Mouse (Mus musculus): ENCODE results near the gene Olfr917. TPM values are rescaled to one million over a fixed set of nuclear protein-coding genes. Genes with fewer than 3 reads are reported as not detected.

Gene Olfr917
- not detected in 2 replicates for polyA plus RNA-seq (2015; fragmentation: Nextera tagmentation; extraction: Ambion mirVana)

DNA sequence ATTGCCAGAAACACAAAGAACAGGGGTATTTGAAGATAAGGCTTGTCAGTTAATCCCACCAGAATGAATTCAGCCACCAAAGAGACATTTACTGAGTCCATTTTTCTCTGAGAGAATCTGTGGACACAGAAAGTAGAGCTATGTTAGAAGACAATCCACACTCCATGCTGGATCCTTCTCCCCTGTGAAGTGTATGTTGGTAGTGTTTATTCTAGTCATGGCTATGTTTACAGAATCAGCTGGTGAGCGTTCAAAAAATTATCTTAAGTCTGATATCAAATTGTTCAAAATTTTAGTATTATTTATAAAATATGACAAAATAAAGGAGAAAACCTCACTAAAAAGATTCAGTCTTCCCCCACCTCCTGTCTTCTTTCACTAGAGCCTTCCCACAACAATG is at the start of gene Olfr917:
Gene Olfr917 (minus strand): TSS at position 101 of the 400 bp plus-strand sequence.
- no peaks in the 10 kb centered on the region for H3K36me3 ChIP-seq (ENCODE audit: control insufficient read depth, insufficient read depth)
- no peak for ATAC-seq
- H3K27ac ChIP-seq (ENCODE audit: low read depth, low read length) = no peak within 1 kb of the TSS
- H3K4me3 ChIP-seq (ENCODE audit: low read depth, low read length) = no peak within 1 kb of the TSS
- H3K9me3 ChIP-seq (ENCODE audit: control insufficient read depth) = no peaks in the 10 kb centered on the region
- H3K4me2 ChIP-seq (replicated peaks; ENCODE audit: low read depth) = no peak within 1 kb of the TSS
- H3K9ac ChIP-seq (ENCODE audit: low read depth, low read length) = no peak within 1 kb of the TSS
- TF ChIP-seq CTCF (IDR thresholded peaks at IDR 0.05; ENCODE audit: low read depth) = no peak
- no peaks in the 10 kb centered on the region for H3K27me3 ChIP-seq (replicated peaks; ENCODE audit: control insufficient read depth, insufficient read depth, low read length)
- H3K4me1 ChIP-seq (replicated peaks; ENCODE audit: control insufficient read depth, insufficient read depth, low read length) = no peaks in the 10 kb centered on the region
- 52% methylated on average over 1 of the region's 1 CpGs for WGBS

DNA sequence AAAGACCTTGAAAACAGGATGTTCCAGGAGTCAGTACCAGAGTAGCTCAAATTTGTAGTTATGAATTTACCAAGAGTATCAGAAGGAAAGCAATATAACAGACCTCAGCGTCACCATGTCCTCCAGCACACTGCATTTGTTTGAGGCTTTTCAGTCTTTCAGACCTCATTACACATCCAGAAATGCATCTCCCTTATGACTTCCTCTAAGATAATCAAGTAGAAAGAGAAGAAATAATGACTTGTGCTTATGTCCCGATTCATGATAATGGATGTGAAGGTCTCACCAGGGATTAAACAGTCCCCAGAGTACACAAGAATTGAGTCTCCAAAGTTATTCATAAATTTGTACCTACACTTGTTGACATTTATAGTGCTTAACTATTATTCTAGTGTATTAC is 8.9 kb upstream of the Olfr917 start, which contains the start of gene Olfr918:
Gene Olfr918 (minus strand): TSS at position 101 of the 400 bp plus-strand sequence.
- H3K4me1 ChIP-seq (replicated peaks; ENCODE audit: control insufficient read depth, insufficient read depth, low read length) = no peaks in the 10 kb centered on the region
- no peak within 1 kb of the TSS for H3K4me3 ChIP-seq (ENCODE audit: low read depth, low read length)
- H3K4me2 ChIP-seq (replicated peaks; ENCODE audit: low read depth) = no peak within 1 kb of the TSS
- H3K27me3 ChIP-seq (replicated peaks; ENCODE audit: control insufficient read depth, insufficient read depth, low read length) = no peaks in the 10 kb centered on the region
- no peak within 1 kb of the TSS for H3K9ac ChIP-seq (ENCODE audit: low read depth, low read length)
- no peaks in the 10 kb centered on the region for H3K9me3 ChIP-seq (ENCODE audit: control insufficient read depth)
- no peaks in the 10 kb centered on the region for H3K36me3 ChIP-seq (ENCODE audit: control insufficient read depth, insufficient read depth)
- ATAC-seq = no peak
- no peak for TF ChIP-seq CTCF (IDR thresholded peaks at IDR 0.05; ENCODE audit: low read depth)
- no peak within 1 kb of the TSS for H3K27ac ChIP-seq (ENCODE audit: low read depth, low read length)
- WGBS = 84% methylated on average over 2 of the region's 2 CpGs

DNA sequence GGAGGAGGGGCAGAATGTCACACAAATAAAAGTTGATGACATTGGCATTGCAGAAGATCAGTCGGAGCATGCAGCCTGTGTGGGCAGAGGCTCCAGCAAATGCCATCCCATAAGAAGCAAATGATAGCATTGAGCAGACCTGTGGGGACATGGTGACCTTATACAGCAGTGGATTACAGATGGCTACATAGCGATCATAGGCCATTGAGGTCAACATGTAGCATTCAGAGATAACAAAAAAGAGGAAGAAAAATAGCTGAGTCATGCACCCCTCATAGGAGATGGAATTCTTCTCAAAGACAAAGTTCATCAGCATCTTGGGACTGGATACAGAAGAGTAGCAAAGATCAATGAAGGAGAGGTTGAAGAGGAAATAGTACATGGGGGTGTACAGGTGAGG is 7.2 kb upstream of the Olfr917 start:
- Histone ChIP-seq H3K36me3 (ENCODE audit: control insufficient read depth, insufficient read depth) (no peaks in the 10 kb centered on the region), H3K4me2 (replicated peaks; ENCODE audit: low read depth) (no peak overlapping the region), H3K27ac (ENCODE audit: low read depth, low read length) (no peak overlapping the region), H3K4me1 (replicated peaks; ENCODE audit: control insufficient read depth, insufficient read depth, low read length) (no peaks in the 10 kb centered on the region), H3K27me3 (replicated peaks; ENCODE audit: control insufficient read depth, insufficient read depth, low read length) (no peaks in the 10 kb centered on the region), H3K9ac (ENCODE audit: low read depth, low read length) (no peak overlapping the region), H3K9me3 (ENCODE audit: control insufficient read depth) (no peaks in the 10 kb centered on the region), H3K4me3 (ENCODE audit: low read depth, low read length) (no peak overlapping the region)
- WGBS = 73% methylated on average over 2 of the region's 2 CpGs
- no peak for TF ChIP-seq CTCF (IDR thresholded peaks at IDR 0.05; ENCODE audit: low read depth)
- ATAC-seq = no peak

DNA sequence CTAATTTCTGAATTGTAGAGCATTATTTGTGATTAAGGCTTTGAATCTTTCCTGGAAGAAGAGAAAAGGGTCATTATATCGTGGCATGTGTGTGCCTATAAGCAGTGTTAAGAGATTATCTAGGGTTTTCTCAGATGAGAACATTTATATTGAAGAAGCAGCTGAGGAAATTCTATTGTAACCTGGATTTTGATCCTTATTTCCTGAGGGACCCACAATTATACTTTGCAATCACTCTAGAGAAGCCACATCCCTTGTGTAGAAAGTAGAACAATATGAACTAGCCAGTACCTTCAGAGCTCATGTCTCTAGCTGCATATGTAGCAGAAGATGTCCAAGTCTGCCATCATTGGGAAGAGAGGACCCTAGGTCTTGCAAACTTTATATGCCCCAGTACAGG is 5.9 kb downstream of the Olfr917 start, which contains the start of gene Olfr916:
Gene Olfr916 (minus strand): TSS at position 101 of the 400 bp plus-strand sequence.
- 48% methylated on average over 1 of the region's 1 CpGs for WGBS
- no peak for ATAC-seq
- H3K9me3 ChIP-seq (ENCODE audit: control insufficient read depth) = no peaks in the 10 kb centered on the region
- H3K27ac ChIP-seq (ENCODE audit: low read depth, low read length) = no peak within 1 kb of the TSS
- no peak within 1 kb of the TSS for H3K4me3 ChIP-seq (ENCODE audit: low read depth, low read length)
- no peak for TF ChIP-seq CTCF (IDR thresholded peaks at IDR 0.05; ENCODE audit: low read depth)
- H3K9ac ChIP-seq (ENCODE audit: low read depth, low read length) = no peak within 1 kb of the TSS
- H3K27me3 ChIP-seq (replicated peaks; ENCODE audit: control insufficient read depth, insufficient read depth, low read length) = no peaks in the 10 kb centered on the region
- H3K36me3 ChIP-seq (ENCODE audit: control insufficient read depth, insufficient read depth) = no peaks in the 10 kb centered on the region
- no peak within 1 kb of the TSS for H3K4me2 ChIP-seq (replicated peaks; ENCODE audit: low read depth)
- H3K4me1 ChIP-seq (replicated peaks; ENCODE audit: control insufficient read depth, insufficient read depth, low read length) = no peaks in the 10 kb centered on the region

DNA sequence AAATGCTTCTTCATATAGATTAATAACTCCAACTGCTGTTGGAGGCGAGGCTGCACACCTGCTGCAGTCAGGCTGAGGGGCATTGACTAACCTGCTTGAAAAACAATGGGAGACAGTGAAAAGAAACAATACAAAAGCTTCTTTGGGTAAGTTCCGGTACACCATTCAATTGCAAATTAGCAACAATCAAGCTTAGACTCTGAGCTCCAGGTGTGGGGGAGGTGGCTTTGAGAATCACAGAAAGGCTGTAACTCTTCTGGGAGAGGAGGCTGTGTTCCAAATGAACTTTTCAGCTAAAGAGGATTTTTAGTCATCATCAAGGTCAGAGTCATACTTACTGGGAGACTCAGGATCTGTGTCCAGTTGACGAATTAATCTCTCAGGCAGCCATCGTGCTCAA is 33.2 kb downstream of the Olfr917 start:
- no peak overlapping the region for H3K9ac ChIP-seq (ENCODE audit: low read depth, low read length)
- WGBS = 79% methylated on average over 4 of the region's 4 CpGs
- no peak overlapping the region for H3K4me2 ChIP-seq (replicated peaks; ENCODE audit: low read depth)
- no peaks in the 10 kb centered on the region for H3K36me3 ChIP-seq (ENCODE audit: control insufficient read depth, insufficient read depth)
- no peak for TF ChIP-seq CTCF (IDR thresholded peaks at IDR 0.05; ENCODE audit: low read depth)
- no peaks in the 10 kb centered on the region for H3K9me3 ChIP-seq (ENCODE audit: control insufficient read depth)
- H3K27me3 ChIP-seq (replicated peaks; ENCODE audit: control insufficient read depth, insufficient read depth, low read length) = no peaks in the 10 kb centered on the region
- no peak overlapping the region for H3K27ac ChIP-seq (ENCODE audit: low read depth, low read length)
- H3K4me1 ChIP-seq (replicated peaks; ENCODE audit: control insufficient read depth, insufficient read depth, low read length) = no peaks in the 10 kb centered on the region
- H3K4me3 ChIP-seq (ENCODE audit: low read depth, low read length) = no peak overlapping the region
- ATAC-seq = no peak

Other genes with a start within 250 kb of the Olfr917 start
- gene Olfr901, start 236.4 kb downstream of the Olfr917 start, polyA plus RNA-seq (2015; fragmentation: Nextera tagmentation; extraction: Ambion mirVana) = not detected in 2 replicates
- gene Olfr902, start 218.2 kb downstream of the Olfr917 start, polyA plus RNA-seq (2015; fragmentation: Nextera tagmentation; extraction: Ambion mirVana) = not detected in 2 replicates
- gene Olfr904, start 202.7 kb downstream of the Olfr917 start, polyA plus RNA-seq (2015; fragmentation: Nextera tagmentation; extraction: Ambion mirVana) = not detected in 2 replicates
- gene Olfr905, start 194.7 kb downstream of the Olfr917 start, polyA plus RNA-seq (2015; fragmentation: Nextera tagmentation; extraction: Ambion mirVana) = not detected in 2 replicates
- not detected in 2 replicates for gene Olfr906, start 178.8 kb downstream of the Olfr917 start, polyA plus RNA-seq (2015; fragmentation: Nextera tagmentation; extraction: Ambion mirVana)
- not detected in 2 replicates for gene Olfr907, start 170.0 kb downstream of the Olfr917 start, polyA plus RNA-seq (2015; fragmentation: Nextera tagmentation; extraction: Ambion mirVana)
- not detected in 2 replicates for gene Olfr911-ps1, start 144.3 kb downstream of the Olfr917 start, polyA plus RNA-seq (2015; fragmentation: Nextera tagmentation; extraction: Ambion mirVana)
- not detected in 2 replicates for gene Olfr910, start 128.0 kb downstream of the Olfr917 start, polyA plus RNA-seq (2015; fragmentation: Nextera tagmentation; extraction: Ambion mirVana)
- not detected in 2 replicates for gene Olfr912, start 85.7 kb downstream of the Olfr917 start, polyA plus RNA-seq (2015; fragmentation: Nextera tagmentation; extraction: Ambion mirVana)
- not detected in 2 replicates for gene Olfr913, start 73.1 kb downstream of the Olfr917 start, polyA plus RNA-seq (2015; fragmentation: Nextera tagmentation; extraction: Ambion mirVana)
- not detected in 2 replicates for gene Olfr914, start 60.7 kb downstream of the Olfr917 start, polyA plus RNA-seq (2015; fragmentation: Nextera tagmentation; extraction: Ambion mirVana)
- gene Olfr916, start 6.0 kb downstream of the Olfr917 start, polyA plus RNA-seq (2015; fragmentation: Nextera tagmentation; extraction: Ambion mirVana) = not detected in 2 replicates
- gene Olfr918, start 8.8 kb upstream of the Olfr917 start, polyA plus RNA-seq (2015; fragmentation: Nextera tagmentation; extraction: Ambion mirVana) = not detected in 2 replicates
- not detected in 2 replicates for gene Olfr919, start 37.8 kb upstream of the Olfr917 start, polyA plus RNA-seq (2015; fragmentation: Nextera tagmentation; extraction: Ambion mirVana)
- gene Vwa5a, start 52.4 kb upstream of the Olfr917 start, polyA plus RNA-seq (2015; fragmentation: Nextera tagmentation; extraction: Ambion mirVana) = 13.7 and 14.0 TPM in 2 replicates
- gene Olfr920, start 86.5 kb upstream of the Olfr917 start, polyA plus RNA-seq (2015; fragmentation: Nextera tagmentation; extraction: Ambion mirVana) = 0.07 TPM in 2 replicates
- gene Olfr921, start 107.2 kb upstream of the Olfr917 start, polyA plus RNA-seq (2015; fragmentation: Nextera tagmentation; extraction: Ambion mirVana) = not detected in 2 replicates
- gene Olfr922, start 148.8 kb upstream of the Olfr917 start, polyA plus RNA-seq (2015; fragmentation: Nextera tagmentation; extraction: Ambion mirVana) = not detected in 2 replicates
- gene Olfr923, start 160.7 kb upstream of the Olfr917 start, polyA plus RNA-seq (2015; fragmentation: Nextera tagmentation; extraction: Ambion mirVana) = not detected in 2 replicates
- not detected in 2 replicates for gene Olfr924, start 178.6 kb upstream of the Olfr917 start, polyA plus RNA-seq (2015; fragmentation: Nextera tagmentation; extraction: Ambion mirVana)
- not detected in 2 replicates for gene Olfr26, start 189.2 kb upstream of the Olfr917 start, polyA plus RNA-seq (2015; fragmentation: Nextera tagmentation; extraction: Ambion mirVana)
- gene Olfr926, start 211.3 kb upstream of the Olfr917 start, polyA plus RNA-seq (2015; fragmentation: Nextera tagmentation; extraction: Ambion mirVana) = not detected in 2 replicates

Data from intestine, postnatal 0 days (tissue).